Mouse (Mus musculus) adrenal gland, adult (tissue): ENCODE results near the gene Dctn3.
"Not testable (repeated sequence)": the region's sequence is repeated elsewhere in the genome, so short reads cannot be mapped to it uniquely, and the experiment has no call there.

ENCODE experiments used
- DNase-seq, 2 experiments: peaks; one replicate each; pipeline ENCODE4 v3.0.0; 2022 to 2023; ENCODE audit warnings: low spot score in 1 of 2; ENCODE audit not compliant: inconsistent age in 2 of 2

Dctn3 gene

GRCm38 (mm10) chr4:41700224-41700623, 22.7 kb downstream of the Dctn3 start:
- not testable (repeated sequence) for DNase-seq

GRCm38 (mm10) chr4:41699783-41700182, 23.2 kb downstream of the Dctn3 start, which contains the start of gene Il11ra1:
Il11ra1 (plus strand) TSS chr4:41699989.
- peak in 1 of 2 experiments; percentile 44 for DNase-seq

DNA sequence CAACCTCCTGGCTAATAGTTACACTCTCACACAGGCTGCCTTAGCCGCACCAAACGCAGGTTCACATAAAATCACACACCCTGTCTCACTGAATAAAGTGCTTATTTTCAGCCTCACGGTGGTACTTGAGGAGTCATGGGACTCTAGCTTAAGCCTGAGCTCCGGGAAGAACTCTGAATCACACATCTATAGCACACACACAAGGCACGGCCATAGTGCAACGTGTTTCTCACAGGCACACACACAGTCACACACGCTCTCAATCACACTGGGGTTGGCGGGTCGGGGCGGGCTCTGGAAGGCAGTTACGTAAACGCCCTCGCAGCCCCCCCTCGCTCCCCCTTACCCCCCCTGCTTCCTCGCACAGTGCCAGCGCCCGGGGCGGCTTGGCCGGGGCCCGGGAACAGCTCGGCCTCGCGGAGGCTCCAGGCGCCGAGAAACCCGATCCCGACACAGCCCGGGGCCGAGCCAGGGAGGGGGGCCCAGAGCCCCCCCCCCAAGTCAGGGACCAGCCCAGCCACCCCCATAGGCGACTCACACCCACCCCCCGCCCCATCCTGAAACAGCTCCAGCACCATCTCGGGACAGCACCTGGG, 24.5 kb downstream of the Dctn3 start:
- peak; percentile 68 to 78 for DNase-seq

DNA sequence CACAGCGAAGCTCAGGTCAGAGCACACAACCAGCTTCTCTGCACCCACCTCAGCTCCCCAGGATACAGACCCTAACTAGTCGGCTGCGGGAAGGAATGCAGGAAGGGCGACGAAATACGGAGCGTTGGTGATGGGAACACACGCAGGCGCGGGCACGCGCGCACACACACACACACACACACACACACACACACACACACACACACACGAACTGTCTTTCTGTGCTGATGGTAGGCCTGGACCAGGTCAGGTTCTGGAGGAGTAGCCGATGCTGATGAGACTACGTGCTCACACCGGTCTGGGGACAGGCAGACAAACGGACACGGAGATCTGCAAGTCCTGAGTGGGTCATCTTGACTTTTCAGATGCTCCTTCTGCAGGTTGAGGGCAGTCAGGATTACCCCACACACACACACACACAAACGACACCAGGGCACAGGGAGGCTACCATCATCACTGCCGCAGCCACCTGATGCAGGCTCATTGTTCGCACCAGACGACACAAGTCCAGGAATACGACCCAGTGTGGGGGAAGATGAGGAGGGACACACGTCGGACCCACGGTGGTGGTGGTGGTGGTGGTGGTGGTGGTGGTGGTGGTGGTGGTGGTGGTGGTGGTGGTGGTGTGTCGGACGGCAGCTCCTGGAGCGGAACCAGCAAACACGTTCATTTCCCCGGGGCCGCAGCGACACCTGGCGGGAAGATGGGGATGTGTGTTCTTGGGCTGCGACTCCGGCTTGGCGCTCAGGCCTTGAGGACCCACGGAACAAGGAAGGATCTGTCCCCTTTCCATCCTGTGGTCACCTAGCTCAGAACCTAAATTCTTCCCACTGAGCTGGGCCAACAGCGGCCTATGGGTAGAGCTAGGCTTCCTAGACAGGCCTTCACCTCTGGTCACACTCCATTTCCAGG, 25.8 kb downstream of the Dctn3 start, which contains the start of gene Cntfr:
Gene Cntfr, minus strand, starts transcription at position 160 of the 912 bp plus-strand sequence.
- DNase-seq: peak; percentile 87 to 95

DNA sequence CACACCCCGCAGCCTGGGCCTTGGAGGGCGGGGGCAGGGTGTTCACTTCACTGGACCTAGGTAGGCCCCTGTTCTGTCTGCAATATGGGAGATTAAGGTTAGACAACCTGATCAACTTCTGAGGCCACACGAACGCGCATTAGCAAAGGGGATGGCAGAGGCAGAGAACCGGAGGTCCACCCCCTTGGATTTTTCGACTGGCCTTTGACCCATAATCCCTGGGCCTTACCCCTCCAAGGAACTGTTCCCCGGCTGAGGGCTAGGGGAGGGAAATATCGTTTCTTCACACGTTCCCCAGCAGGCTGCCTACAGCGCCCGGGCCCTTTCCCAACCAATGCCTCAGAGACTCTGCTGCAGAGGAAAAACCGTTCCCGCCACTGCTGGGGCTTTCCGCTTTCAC, 26.5 kb downstream of the Dctn3 start:
- DNase-seq: peak in 1 of 2 experiments; percentile 60

DNA sequence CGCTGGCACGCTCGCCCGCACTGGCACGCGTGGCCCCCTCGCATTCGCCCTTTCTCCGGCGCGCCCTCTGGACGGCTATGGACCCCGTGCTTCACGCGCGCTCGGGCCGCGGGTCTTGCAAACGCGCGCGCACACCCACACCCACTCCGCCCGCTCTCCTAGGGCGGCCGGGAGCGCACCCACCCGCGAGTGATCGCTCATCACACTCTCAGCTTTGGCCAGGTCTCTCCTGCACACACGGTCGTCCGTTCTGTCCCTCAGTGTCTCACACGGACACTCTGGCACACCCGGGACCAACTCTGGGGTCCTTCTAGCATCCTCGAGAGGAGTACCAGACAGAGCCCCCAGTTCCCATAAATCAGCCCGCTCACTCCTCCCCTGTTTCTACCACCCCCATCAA, 27.2 kb downstream of the Dctn3 start:
- DNase-seq: peak in 1 of 2 experiments; percentile 49

GRCm38 (mm10) chr4:41693511-41693910, 29.5 kb downstream of the Dctn3 start:
- DNase-seq: not testable (repeated sequence)

- not testable (repeated sequence) for DNase-seq
Observed at GRCm38 (mm10) chr4:41690014-41690413, 33.0 kb downstream of the Dctn3 start.

GRCm38 (mm10) chr4:41688562-41688961, 34.4 kb downstream of the Dctn3 start:
- DNase-seq: not testable (repeated sequence)

- not testable (repeated sequence) for DNase-seq
Observed at GRCm38 (mm10) chr4:41685882-41686492, 37.0 kb downstream of the Dctn3 start.

GRCm38 (mm10) chr4:41684931-41685453, 38.0 kb downstream of the Dctn3 start:
- DNase-seq: not testable (repeated sequence)

DNA sequence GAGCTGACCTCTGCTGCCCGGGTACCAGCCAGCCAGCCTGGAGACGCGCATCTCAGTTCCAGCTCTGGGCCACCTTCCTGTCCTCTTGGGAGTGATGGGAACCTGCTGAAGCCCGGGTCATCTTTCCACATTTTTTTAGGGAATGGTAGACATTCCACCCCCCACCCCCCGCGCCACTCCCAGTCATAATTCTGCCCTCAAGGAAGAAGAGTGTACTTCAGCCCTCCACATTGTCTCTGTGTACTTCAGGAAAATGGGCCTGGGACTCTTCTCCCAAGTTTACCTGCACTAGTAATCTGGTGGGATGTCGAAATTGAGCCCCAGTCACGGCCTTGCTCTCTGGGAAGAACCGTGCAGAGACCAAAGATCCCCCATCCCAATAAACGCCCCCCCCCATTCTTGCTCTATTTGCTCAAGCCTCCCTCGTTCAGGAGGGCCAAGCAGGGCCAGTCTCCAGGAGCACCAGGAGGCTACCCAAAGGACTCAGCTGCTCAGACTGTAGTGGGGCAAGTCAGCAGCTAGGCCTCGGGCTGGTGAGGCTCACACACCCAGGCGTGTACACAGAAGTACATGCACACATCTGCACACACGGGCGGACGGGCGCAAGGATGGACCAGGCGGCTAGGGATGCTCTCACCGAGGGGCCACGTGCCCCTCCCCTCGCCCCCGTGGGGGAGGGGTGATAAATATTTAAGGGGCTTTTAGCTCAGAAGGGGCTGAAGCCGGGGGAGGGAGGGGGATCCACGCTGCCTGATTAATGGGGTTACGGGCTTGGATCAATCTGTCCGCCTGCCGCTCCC, 38.6 kb downstream of the Dctn3 start:
- not testable (repeated sequence) for DNase-seq

- DNase-seq: not testable (repeated sequence)
Observed at GRCm38 (mm10) chr4:41683303-41683702, 39.7 kb downstream of the Dctn3 start.

GRCm38 (mm10) chr4:41682789-41683188, 40.2 kb downstream of the Dctn3 start:
- no peak for DNase-seq

DNA sequence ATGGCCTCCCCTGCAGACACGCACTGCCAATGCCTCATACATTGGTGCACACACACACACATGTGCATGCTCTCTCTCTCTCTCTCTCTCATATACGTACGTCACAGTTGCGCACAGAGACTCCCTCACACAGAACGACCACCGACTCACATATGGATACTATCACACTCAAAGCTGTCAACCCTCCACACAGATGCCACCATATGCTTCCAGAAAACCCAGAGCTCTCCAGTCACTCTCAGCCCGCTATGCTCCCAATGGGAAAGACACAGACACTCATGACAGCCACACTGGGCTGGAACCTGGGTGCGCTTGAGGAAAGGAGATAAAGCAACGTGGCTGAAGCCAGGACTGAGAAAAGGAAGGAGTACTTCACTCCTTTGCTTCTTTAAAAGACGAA, 41.0 kb downstream of the Dctn3 start:
- DNase-seq: no peak

DNA sequence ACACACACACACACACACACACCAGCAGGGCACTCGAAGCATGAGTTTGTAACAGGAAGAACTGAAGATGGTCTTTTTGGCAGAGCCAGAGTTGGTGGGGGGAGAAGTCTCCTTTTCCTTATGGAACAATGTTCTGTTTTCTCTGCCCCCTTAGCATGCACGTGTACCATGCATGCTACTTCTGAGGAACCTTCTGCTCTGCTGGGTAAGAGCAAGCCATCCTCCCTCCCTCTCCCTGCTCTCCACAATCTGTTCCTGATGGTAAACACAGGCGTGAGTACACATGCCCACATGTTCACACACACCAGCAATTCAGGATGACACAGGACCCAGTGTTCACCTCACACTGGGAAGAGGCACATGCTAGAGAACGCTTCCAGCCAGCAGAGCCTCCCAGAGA, 41.8 kb downstream of the Dctn3 start:
- DNase-seq: no peak

- no peak for DNase-seq
Observed at GRCm38 (mm10) chr4:41679291-41679690, 43.7 kb downstream of the Dctn3 start.

GRCm38 (mm10) chr4:41678863-41679262, 44.1 kb downstream of the Dctn3 start:
- DNase-seq: peak; percentile 67 to 92

- DNase-seq: peak; percentile 80 to 92
Observed at GRCm38 (mm10) chr4:41677006-41677629, 45.9 kb downstream of the Dctn3 start.
